Mouse (Mus musculus): ENCODE results near the gene Loxl1. TPM values are rescaled to one million over a fixed set of nuclear protein-coding genes. Genes with fewer than 3 reads are reported as not detected.
A peak's percentile ranks its signal among the peaks of the same experiment; 100 is the strongest.

Loxl1 gene
- polyA plus RNA-seq, 1 experiment = 3.4 TPM

- H3K27me3 ChIP-seq (ENCODE audit: control insufficient read depth, insufficient read depth, low read length, poor library complexity, severe bottlenecking) = no peaks in the 10 kb centered on the region
These were observed 70.3 kb downstream of the Loxl1 start for GRCm38 (mm10) chr9:58242696-58243095.

GRCm38 (mm10) chr9:58241780-58242485, 71.1 kb downstream of the Loxl1 start:
- Histone ChIP-seq H3K36me3 (ENCODE audit: control insufficient read depth, insufficient read depth, low read length, poor library complexity, severe bottlenecking) (peaks cover 52% of the 10 kb centered on the region), H3K27ac (ENCODE audit: insufficient read depth, low read length) (peak overlapping the region; percentile 95), H3K9me3 (replicated peaks; ENCODE audit: control insufficient read depth, insufficient read depth, low read length, poor library complexity, severe bottlenecking) (no peaks in the 10 kb centered on the region), H3K27me3 (ENCODE audit: control insufficient read depth, insufficient read depth, low read length, poor library complexity, severe bottlenecking) (no peaks in the 10 kb centered on the region), H3K4me3 (ENCODE audit: low read depth, low read length) (0 out of 2 replicates have a peak overlapping the region, but pooled peaks have one; percentile 27), H3K4me1 (ENCODE audit: control insufficient read depth, insufficient read depth, low read length) (peaks cover 2% of the 10 kb centered on the region), H3K9ac (ENCODE audit: low read depth, poor library complexity, severe bottlenecking) (peak overlapping the region; percentile 49)
- TF ChIP-seq POLR2A (IDR thresholded peaks at IDR 0.05; ENCODE audit: insufficient read depth, low read length) = no peak
- no peak for TF ChIP-seq CTCF (IDR thresholded peaks at IDR 0.05; ENCODE audit: low read depth, low read length)
- peak; percentile 34; the same call in 1 of the 2 replicates for TF ChIP-seq EP300 (IDR thresholded peaks at IDR 0.05; ENCODE audit: insufficient read depth, low read depth, low read length)

More at GRCm38 (mm10) chr9:58242696-58243095, 70.3 kb downstream of the Loxl1 start:
- TF ChIP-seq POLR2A (IDR thresholded peaks at IDR 0.05; ENCODE audit: insufficient read depth, low read length) (no peak), CTCF (IDR thresholded peaks at IDR 0.05; ENCODE audit: low read depth, low read length) (no peak), EP300 (IDR thresholded peaks at IDR 0.05; ENCODE audit: insufficient read depth, low read depth, low read length) (no peak)
- peaks cover 2% of the 10 kb centered on the region for H3K4me1 ChIP-seq (ENCODE audit: control insufficient read depth, insufficient read depth, low read length)
- H3K4me3 ChIP-seq (ENCODE audit: low read depth, low read length) = no peak overlapping the region; the same call in 1 of the 2 replicates
- H3K9ac ChIP-seq (ENCODE audit: low read depth, poor library complexity, severe bottlenecking) = peak overlapping the region; percentile 49; the same call in 1 of the 2 replicates
- peak overlapping the region; percentile 95 for H3K27ac ChIP-seq (ENCODE audit: insufficient read depth, low read length)
- peaks cover 47% of the 10 kb centered on the region for H3K36me3 ChIP-seq (ENCODE audit: control insufficient read depth, insufficient read depth, low read length, poor library complexity, severe bottlenecking)
- no peaks in the 10 kb centered on the region for H3K9me3 ChIP-seq (replicated peaks; ENCODE audit: control insufficient read depth, insufficient read depth, low read length, poor library complexity, severe bottlenecking)

Other genes starting within 250 kb of the Loxl1 start
- 0.36 TPM in 1 of 2 replicates, not detected in the other for gene Stra6, start 249.4 kb downstream of the Loxl1 start, polyA plus RNA-seq (2011; ENCODE audit: insufficient read depth, insufficient read length, low read depth, missing spikeins)
- not detected in 2 replicates for gene Ccdc33, start 194.4 kb downstream of the Loxl1 start, polyA plus RNA-seq (2011; ENCODE audit: insufficient read depth, insufficient read length, low read depth, missing spikeins)
- gene Islr, start 108.9 kb downstream of the Loxl1 start, polyA plus RNA-seq (2011; ENCODE audit: insufficient read depth, insufficient read length, low read depth, missing spikeins) = not detected in 2 replicates
- 0.67 and 0.85 TPM in 2 replicates for gene Islr2, start 108.9 kb downstream of the Loxl1 start, polyA plus RNA-seq (2011; ENCODE audit: insufficient read depth, insufficient read length, low read depth, missing spikeins)
- 198 and 200 TPM in 2 replicates for gene Pml, start 63.4 kb downstream of the Loxl1 start, polyA plus RNA-seq (2011; ENCODE audit: insufficient read depth, insufficient read length, low read depth, missing spikeins)
- 24.6 and 26.5 TPM in 2 replicates for gene Stoml1, start 60.0 kb downstream of the Loxl1 start, polyA plus RNA-seq (2011; ENCODE audit: insufficient read depth, insufficient read length, low read depth, missing spikeins)
- gene Tbc1d21, start 57.3 kb upstream of the Loxl1 start, polyA plus RNA-seq (2011; ENCODE audit: insufficient read depth, insufficient read length, low read depth, missing spikeins) = not detected in 2 replicates
- gene Insyn1, start 175.4 kb upstream of the Loxl1 start, polyA plus RNA-seq (2011; ENCODE audit: insufficient read depth, insufficient read length, low read depth, missing spikeins) = 2.2 and 3.8 TPM in 2 replicates
- gene Cd276, start 242.3 kb upstream of the Loxl1 start, polyA plus RNA-seq (2011; ENCODE audit: insufficient read depth, insufficient read length, low read depth, missing spikeins) = 51.1 and 56.9 TPM in 2 replicates